Mouse (Mus musculus) embryonic facial prominence, embryonic 11.5 days (tissue): ENCODE measurements at regions not wholly inside any gene's neighbourhood (a gene's known extent, or its start where the extent isn't known, plus 50 kb on each side); places are given as distances from the start of the nearest gene placed in this dataset.

Experiments used
- ATAC-seq: fragments of 200-750 bp; cut with Nextera tagmentation; replicated peaks from 2 replicates; pipeline ENCODE4 v1.8.0; 2017; ENCODE audit warnings: low read depth; ENCODE audit not compliant: insufficient number of reproducible peaks, low FRiP score, low TSS enrichment
- DNase-seq: peaks from one replicate; pipeline ENCODE4 v3.0.0-alpha.2; 2015; ENCODE audit warnings: low spot score
- H3K27ac ChIP-seq: fragments of 300-500 bp; sonication (generic); replicated peaks from 2 replicates; pipeline ENCODE4 v1.5.1; 2014; ENCODE audit warnings: mild to moderate bottlenecking, low read depth, low read length, control low read depth
- H3K27me3 ChIP-seq: fragments of 300-500 bp; sonication (generic); 2 replicates; pipeline ENCODE4 v1.6.1; 2014; ENCODE audit warnings: mild to moderate bottlenecking, low read length, moderate library complexity, mixed read lengths; ENCODE audit not compliant: control insufficient read depth, insufficient read depth
- H3K36me3 ChIP-seq: fragments of 300-500 bp; sonication (generic); replicated peaks from 2 replicates; pipeline ENCODE4 v1.6.1; 2014; ENCODE audit warnings: low read depth, mild to moderate bottlenecking, low read length, moderate library complexity, mixed read lengths; ENCODE audit not compliant: control insufficient read depth, insufficient read depth
- H3K4me1 ChIP-seq: fragments of 300-500 bp; sonication (generic); 2 replicates; pipeline ENCODE4 v1.6.1; 2014; ENCODE audit warnings: low read length, mixed read lengths; ENCODE audit not compliant: control insufficient read depth, insufficient read depth
- H3K4me2 ChIP-seq: fragments of 300-500 bp; sonication (generic); 2 replicates; pipeline ENCODE4 v1.6.1; 2014; ENCODE audit warnings: low read depth, mild to moderate bottlenecking, control low read depth, low read length, moderate library complexity
- H3K4me3 ChIP-seq: fragments of 300-500 bp; sonication (generic); 2 replicates; pipeline ENCODE4 v1.5.1; 2014; ENCODE audit warnings: low read depth, low read length, control low read depth
- H3K9ac ChIP-seq: fragments of 300-500 bp; sonication (generic); replicated peaks from 2 replicates; pipeline ENCODE4 v1.6.1; 2014; ENCODE audit warnings: mild to moderate bottlenecking, control low read depth, low read length
- H3K9me3 ChIP-seq: fragments of 300-500 bp; sonication (generic); replicated peaks from 2 replicates; pipeline ENCODE4 v1.6.1; 2016; ENCODE audit warnings: mild to moderate bottlenecking, low read length, inconsistent platforms, mixed read lengths; ENCODE audit not compliant: control insufficient read depth
- WGBS: fragments of 180-500 bp; shearing (Covaris S2); extraction: QIAGEN DNeasy Blood & Tissue Kit; methylation state at CpG from one replicate; pipeline ENCODE4 v1.1.7; 2014; 5-methylcytosine and 5-hydroxymethylcytosine counted together

DNA sequence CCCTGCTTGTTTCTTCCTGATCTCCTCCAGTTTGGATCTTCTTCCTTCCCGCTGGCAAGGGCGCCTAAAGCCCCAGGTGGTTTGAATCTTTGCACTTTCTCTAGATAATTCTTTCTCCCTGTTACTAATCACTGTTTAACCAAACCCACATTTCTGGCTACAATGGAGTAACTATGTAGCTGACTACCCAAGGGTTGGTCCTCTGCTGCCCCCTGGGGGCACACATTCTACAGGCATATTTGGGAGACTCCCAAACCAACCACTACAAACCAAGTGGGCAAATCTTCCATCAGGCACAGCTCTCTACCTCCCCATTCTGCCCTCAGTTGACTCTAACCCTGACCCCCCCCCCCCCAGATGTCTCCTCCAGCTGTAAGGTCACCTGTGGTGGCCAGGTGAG lies 98.7 kb downstream of the 4930564D02Rik start:
- H3K4me1 ChIP-seq = no peaks in the 10 kb centered on the region
- 26% methylated on average over 2 of the region's 2 CpGs for WGBS
- 0 out of 2 replicates have a peak, but pooled peaks have one; percentile 9 for ATAC-seq

DNA sequence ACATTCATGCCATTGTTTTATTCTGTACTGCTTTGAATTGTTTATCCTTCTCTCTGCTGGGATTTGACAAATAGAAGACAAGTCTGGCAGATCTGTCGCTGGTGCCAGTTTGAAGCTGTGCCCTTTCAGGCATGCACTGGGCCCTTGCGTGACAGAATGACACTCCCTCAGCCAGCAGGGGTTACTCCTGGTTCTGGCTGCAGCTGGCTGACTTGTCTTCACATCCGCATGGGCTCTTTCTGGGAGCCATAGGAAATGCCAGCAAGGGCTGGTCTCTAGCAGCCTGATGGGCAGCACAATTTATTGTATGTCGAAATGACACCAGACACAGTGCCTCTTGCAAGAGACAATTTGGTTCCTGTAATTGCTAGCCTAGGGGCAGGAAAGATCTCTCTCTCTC lies 102.5 kb downstream of the 4930564D02Rik start:
- 42% methylated on average over 4 of the region's 4 CpGs for WGBS
- Histone ChIP-seq H3K27me3 (no peaks in the 10 kb centered on the region), H3K4me1 (no peaks in the 10 kb centered on the region), H3K4me2 (no peak overlapping the region), H3K27ac (no peak overlapping the region), H3K9me3 (no peaks in the 10 kb centered on the region), H3K4me3 (no peak overlapping the region), H3K36me3 (no peaks in the 10 kb centered on the region), H3K9ac (no peak overlapping the region)
- DNase-seq (no peak), ATAC-seq (no peak)

More for the DNA sequence above, 98.7 kb downstream of the 4930564D02Rik start:
- Histone ChIP-seq H3K36me3 (no peaks in the 10 kb centered on the region), H3K4me3 (no peak overlapping the region), H3K9me3 (no peaks in the 10 kb centered on the region), H3K9ac (no peak overlapping the region), H3K27ac (no peak overlapping the region), H3K27me3 (no peaks in the 10 kb centered on the region), H3K4me2 (no peak overlapping the region)
- DNase-seq = peak; percentile 94

DNA sequence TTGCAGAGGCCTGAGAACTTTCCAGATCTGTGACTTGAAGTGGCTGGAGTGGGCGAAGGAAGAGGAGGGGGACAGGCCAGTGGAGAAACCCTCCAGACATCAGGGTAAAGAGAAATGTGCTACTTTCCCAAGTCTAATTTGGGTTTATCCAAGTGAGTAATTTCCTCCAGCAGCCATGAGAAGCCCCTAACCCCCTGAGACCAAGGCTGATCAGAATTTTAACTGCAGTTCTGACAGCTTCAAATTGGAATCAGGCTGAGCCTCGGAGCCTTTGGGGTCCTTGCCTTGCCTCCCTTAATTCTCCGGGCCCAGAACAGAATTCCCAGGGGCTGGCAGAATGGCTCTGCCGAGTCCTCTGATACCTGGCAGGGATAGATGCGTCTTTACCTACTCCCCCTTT lies 104.9 kb downstream of the 4930564D02Rik start:
- Histone ChIP-seq H3K27ac (no peak overlapping the region), H3K27me3 (no peaks in the 10 kb centered on the region), H3K4me2 (no peak overlapping the region), H3K9me3 (no peaks in the 10 kb centered on the region), H3K4me1 (no peaks in the 10 kb centered on the region), H3K9ac (no peak overlapping the region), H3K4me3 (no peak overlapping the region), H3K36me3 (no peaks in the 10 kb centered on the region)
- 75% methylated on average over 5 of the region's 5 CpGs for WGBS
- DNase-seq (no peak), ATAC-seq (no peak)

DNA sequence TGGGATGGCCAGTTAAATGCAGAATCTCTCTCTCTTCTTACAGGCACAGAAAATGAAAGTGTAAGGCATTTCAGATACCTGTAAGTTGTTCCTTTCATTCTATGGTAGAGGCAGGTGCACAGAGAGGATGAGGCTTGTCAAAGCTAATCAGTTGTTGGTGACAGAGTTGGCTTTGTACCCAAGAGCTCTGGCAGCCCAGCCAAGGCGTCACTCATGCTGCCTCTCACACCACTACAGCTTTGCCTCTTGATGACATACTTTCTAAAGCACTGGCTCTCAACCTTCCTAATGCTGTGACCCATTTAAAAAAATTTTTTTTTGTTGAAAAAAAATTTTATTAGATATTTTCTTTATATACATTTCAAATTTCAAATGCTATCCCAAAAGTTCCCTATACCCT lies 105.4 kb downstream of the 4930564D02Rik start:
- H3K27ac ChIP-seq = no peak overlapping the region
- 66% methylated on average over 1 of the region's 1 CpGs for WGBS
- DNase-seq (no peak), ATAC-seq (no peak)
- H3K36me3 ChIP-seq = no peaks in the 10 kb centered on the region
- H3K4me1 ChIP-seq = no peaks in the 10 kb centered on the region
- no peaks in the 10 kb centered on the region for H3K9me3 ChIP-seq
- H3K27me3 ChIP-seq = no peaks in the 10 kb centered on the region
- no peak overlapping the region for H3K9ac ChIP-seq
- H3K4me3 ChIP-seq = no peak overlapping the region
- H3K4me2 ChIP-seq = no peak overlapping the region

DNA sequence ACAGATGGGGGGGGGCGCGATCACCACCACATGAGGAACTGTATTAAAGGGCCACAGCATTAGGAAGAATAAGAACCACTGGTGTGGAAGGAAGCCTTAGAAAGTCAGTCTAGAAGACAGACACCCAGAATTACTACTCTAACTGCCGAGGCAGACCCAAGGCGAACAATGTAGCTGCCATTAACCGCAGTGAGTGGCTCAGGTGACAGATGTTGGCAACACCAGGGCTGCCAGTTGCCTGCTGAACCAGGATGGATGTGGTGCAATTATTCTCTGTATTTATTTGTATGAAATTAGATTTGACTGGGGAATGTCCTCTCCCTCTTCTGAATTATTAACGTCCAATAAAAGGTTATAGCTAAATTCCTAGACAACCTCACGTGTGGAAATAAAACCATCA lies 124.7 kb downstream of the 4930564D02Rik start:
- no peak overlapping the region for H3K9ac ChIP-seq
- no peak overlapping the region for H3K27ac ChIP-seq
- H3K4me3 ChIP-seq = no peak overlapping the region
- H3K4me2 ChIP-seq = no peak overlapping the region
- ATAC-seq (no peak), DNase-seq (no peak)
- no peaks in the 10 kb centered on the region for H3K27me3 ChIP-seq
- H3K36me3 ChIP-seq = no peaks in the 10 kb centered on the region
- no peaks in the 10 kb centered on the region for H3K4me1 ChIP-seq
- 88% methylated on average over 7 of the region's 7 CpGs for WGBS
- no peaks in the 10 kb centered on the region for H3K9me3 ChIP-seq

DNA sequence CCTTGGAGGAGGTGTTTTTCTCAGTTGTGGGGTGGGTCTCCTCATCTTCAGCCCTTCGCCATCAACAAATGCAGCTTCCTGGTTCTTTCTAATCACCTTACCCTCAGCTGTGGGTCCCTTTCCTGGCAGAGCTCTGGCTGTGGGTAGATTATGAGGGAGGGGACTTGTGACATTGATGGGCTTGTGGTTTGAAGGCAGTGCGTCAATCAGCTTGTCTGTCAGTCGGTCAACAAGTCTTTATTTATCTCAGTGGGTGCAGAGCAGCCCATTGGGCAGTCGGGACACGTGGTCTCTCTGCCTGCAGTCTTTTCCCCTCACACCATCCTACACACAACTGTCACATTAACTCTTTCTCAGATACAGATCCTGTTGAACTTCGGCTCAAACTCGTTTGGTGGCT lies 125.2 kb downstream of the 4930564D02Rik start:
- no peaks in the 10 kb centered on the region for H3K9me3 ChIP-seq
- DNase-seq (no peak), ATAC-seq (no peak)
- H3K4me3 ChIP-seq = no peak overlapping the region
- 58% methylated on average over 7 of the region's 7 CpGs for WGBS
- no peak overlapping the region for H3K27ac ChIP-seq
- no peaks in the 10 kb centered on the region for H3K36me3 ChIP-seq
- no peaks in the 10 kb centered on the region for H3K27me3 ChIP-seq
- no peak overlapping the region for H3K9ac ChIP-seq
- no peak overlapping the region for H3K4me2 ChIP-seq
- H3K4me1 ChIP-seq = no peaks in the 10 kb centered on the region

DNA sequence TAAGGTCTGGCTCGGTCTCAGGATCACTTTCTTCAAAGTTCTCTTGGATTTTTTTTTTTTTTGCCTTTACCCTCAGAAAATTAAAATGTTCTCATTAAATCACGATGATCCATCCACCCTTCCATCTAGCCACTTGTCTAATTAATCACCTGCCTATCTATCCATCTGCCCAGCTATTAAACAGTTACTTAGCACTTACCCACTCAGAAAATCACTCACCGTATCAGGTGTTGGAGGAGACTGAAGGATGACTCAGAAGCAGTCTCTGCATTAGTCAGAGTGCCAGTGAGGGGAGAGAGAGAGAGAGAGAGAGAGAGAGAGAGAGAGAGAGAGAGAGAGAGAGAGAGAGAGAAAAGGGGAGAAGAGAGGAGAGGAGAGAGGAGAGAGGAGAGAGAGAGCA lies 134.1 kb downstream of the 4930564D02Rik start:
- DNase-seq (no peak), ATAC-seq (no peak)
- Histone ChIP-seq H3K4me2 (no peak overlapping the region), H3K9ac (no peak overlapping the region), H3K36me3 (no peaks in the 10 kb centered on the region), H3K4me1 (no peaks in the 10 kb centered on the region), H3K4me3 (no peak overlapping the region), H3K27me3 (no peaks in the 10 kb centered on the region), H3K9me3 (no peaks in the 10 kb centered on the region), H3K27ac (no peak overlapping the region)
- 83% methylated on average over 3 of the region's 3 CpGs for WGBS

DNA sequence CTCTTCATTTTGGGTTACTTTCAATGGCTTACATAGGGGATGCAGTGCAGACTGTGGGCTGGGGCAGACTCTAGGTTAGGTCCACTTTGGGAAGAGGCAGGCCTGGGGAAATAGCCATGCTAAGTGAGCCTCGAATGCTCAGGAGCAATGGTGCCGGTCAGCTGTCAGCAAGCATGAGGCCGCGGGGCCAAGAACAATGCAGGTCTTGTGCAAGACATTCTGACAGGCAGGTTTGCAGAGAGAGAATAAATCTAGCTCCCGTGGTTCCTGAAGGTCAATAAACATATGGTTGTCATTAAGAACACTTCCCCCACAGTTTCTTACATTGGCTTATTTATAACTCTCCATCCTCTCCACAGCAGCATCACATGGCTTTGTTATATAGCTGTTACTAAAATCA lies 142.5 kb downstream of the 4930564D02Rik start:
- Histone ChIP-seq H3K27ac (no peak overlapping the region), H3K9me3 (no peaks in the 10 kb centered on the region), H3K4me2 (no peak overlapping the region), H3K9ac (no peak overlapping the region), H3K27me3 (no peaks in the 10 kb centered on the region), H3K4me3 (no peak overlapping the region), H3K4me1 (no peaks in the 10 kb centered on the region), H3K36me3 (no peaks in the 10 kb centered on the region)
- DNase-seq (peak; percentile 72), ATAC-seq (peak; percentile 34; the same call in 1 of the 2 replicates)
- WGBS = 27% methylated on average over 5 of the region's 5 CpGs
